Mouse (Mus musculus): ENCODE measurements around the gene Pygb. TPM values are rescaled to one million over a fixed set of nuclear protein-coding genes. Genes with fewer than 3 reads are reported as not detected.

Gene Pygb
- polyA plus RNA-seq (2012; rRNA removed): 39.5 and 43.8 TPM in 2 replicates

GRCm38 (mm10) chr2:150786251-150787180 is at the start of gene Pygb:
Pygb (plus strand) TSS chr2:150786735.

GRCm38 (mm10) chr2:150748854-150749253 is 37.7 kb upstream of the Pygb start, which contains the start of gene Entpd6:
Entpd6 (plus strand) TSS chr2:150749042.

Other genes starting within 250 kb of the Pygb start
- gene Cst7, start 216.3 kb upstream of the Pygb start, polyA plus RNA-seq (2012; rRNA removed): 0.41 and 1.0 TPM in 2 replicates
- 11.2 and 16.8 TPM in 2 replicates for gene Apmap, start 178.2 kb upstream of the Pygb start, polyA plus RNA-seq (2012; rRNA removed)
- 127 and 219 TPM in 2 replicates for gene Acss1, start 118.2 kb upstream of the Pygb start, polyA plus RNA-seq (2012; rRNA removed)
- gene Vsx1, start 97.4 kb upstream of the Pygb start, polyA plus RNA-seq (2012; rRNA removed): not detected in 2 replicates
- 13.4 and 13.5 TPM in 2 replicates for gene Entpd6, start 37.7 kb upstream of the Pygb start, polyA plus RNA-seq (2012; rRNA removed)
- 43.5 and 44.9 TPM in 2 replicates for gene Abhd12, start 118.0 kb downstream of the Pygb start, polyA plus RNA-seq (2012; rRNA removed)
- gene Gins1, start 118.7 kb downstream of the Pygb start, polyA plus RNA-seq (2012; rRNA removed): 0.48 and 0.73 TPM in 2 replicates

Measured in stomach, adult 2 months (tissue).